Mouse (Mus musculus): Measurements from ENCODE around the gene Tmed1. TPM values are rescaled to one million over a fixed set of nuclear protein-coding genes. Genes with fewer than 3 reads are reported as not detected.
"Not testable (repeated sequence)": the region's sequence is repeated elsewhere in the genome, so short reads cannot be mapped to it uniquely, and the experiment has no call there.

The Tmed1 gene
- total RNA-seq, 1 experiment from 2014 or later, result 9.7 TPM

GRCm38 (mm10) chr9:21496308-21497049 lies 13.6 kb downstream of the Tmed1 start:
- no peak for ATAC-seq (replicated peaks in 1 of 2; ENCODE audit: insufficient read depth in 1 of 2, low FRiP score in 2 of 2, low TSS enrichment in 1 of 2, low read depth in 1 of 2, poor library complexity in 2 of 2, severe bottlenecking in 2 of 2)

- ATAC-seq (replicated peaks in 1 of 2; ENCODE audit: insufficient read depth in 1 of 2, low FRiP score in 2 of 2, low TSS enrichment in 1 of 2, low read depth in 1 of 2, poor library complexity in 2 of 2, severe bottlenecking in 2 of 2), result no peak
Observed at GRCm38 (mm10) chr9:21494726-21495125, 15.3 kb downstream of the Tmed1 start.

- no peak for ATAC-seq (replicated peaks in 1 of 2; ENCODE audit: insufficient read depth in 1 of 2, low FRiP score in 2 of 2, low TSS enrichment in 1 of 2, low read depth in 1 of 2, poor library complexity in 2 of 2, severe bottlenecking in 2 of 2)
Observed at GRCm38 (mm10) chr9:21493907-21494306, 16.1 kb downstream of the Tmed1 start.

- ATAC-seq (replicated peaks in 1 of 2; ENCODE audit: insufficient read depth in 1 of 2, low FRiP score in 2 of 2, low TSS enrichment in 1 of 2, low read depth in 1 of 2, poor library complexity in 2 of 2, severe bottlenecking in 2 of 2), result no peak
Observed at GRCm38 (mm10) chr9:21490696-21491095, 19.4 kb downstream of the Tmed1 start.

- not testable (repeated sequence) for ATAC-seq (replicated peaks in 1 of 2; ENCODE audit: insufficient read depth in 1 of 2, low FRiP score in 2 of 2, low TSS enrichment in 1 of 2, low read depth in 1 of 2, poor library complexity in 2 of 2, severe bottlenecking in 2 of 2)
Observed at GRCm38 (mm10) chr9:21488246-21488645, 21.8 kb downstream of the Tmed1 start.

GRCm38 (mm10) chr9:21484065-21484464 lies 26.0 kb downstream of the Tmed1 start:
- no peak for ATAC-seq (replicated peaks in 1 of 2; ENCODE audit: insufficient read depth in 1 of 2, low FRiP score in 2 of 2, low TSS enrichment in 1 of 2, low read depth in 1 of 2, poor library complexity in 2 of 2, severe bottlenecking in 2 of 2)

GRCm38 (mm10) chr9:21477707-21478106 lies 32.3 kb downstream of the Tmed1 start:
- no peak for ATAC-seq (replicated peaks in 1 of 2; ENCODE audit: insufficient read depth in 1 of 2, low FRiP score in 2 of 2, low TSS enrichment in 1 of 2, low read depth in 1 of 2, poor library complexity in 2 of 2, severe bottlenecking in 2 of 2)

- ATAC-seq (replicated peaks in 1 of 2; ENCODE audit: insufficient read depth in 1 of 2, low FRiP score in 2 of 2, low TSS enrichment in 1 of 2, low read depth in 1 of 2, poor library complexity in 2 of 2, severe bottlenecking in 2 of 2), result no peak
Observed at GRCm38 (mm10) chr9:21472913-21473312, 37.1 kb downstream of the Tmed1 start.

GRCm38 (mm10) chr9:21469032-21470024 lies 40.7 kb downstream of the Tmed1 start:
- ATAC-seq (replicated peaks in 1 of 2; ENCODE audit: insufficient read depth in 1 of 2, low FRiP score in 2 of 2, low TSS enrichment in 1 of 2, low read depth in 1 of 2, poor library complexity in 2 of 2, severe bottlenecking in 2 of 2), result peak in 1 of 2 experiments; percentile 73; a peak in 1 of 4 replicates

GRCm38 (mm10) chr9:21464565-21464928 lies 45.5 kb downstream of the Tmed1 start:
- not testable (repeated sequence) for ATAC-seq (replicated peaks in 1 of 2; ENCODE audit: insufficient read depth in 1 of 2, low FRiP score in 2 of 2, low TSS enrichment in 1 of 2, low read depth in 1 of 2, poor library complexity in 2 of 2, severe bottlenecking in 2 of 2)

- no peak for ATAC-seq (replicated peaks in 1 of 2; ENCODE audit: insufficient read depth in 1 of 2, low FRiP score in 2 of 2, low TSS enrichment in 1 of 2, low read depth in 1 of 2, poor library complexity in 2 of 2, severe bottlenecking in 2 of 2)
Observed at GRCm38 (mm10) chr9:21463766-21464564, 46.1 kb downstream of the Tmed1 start.

- ATAC-seq (replicated peaks in 1 of 2; ENCODE audit: insufficient read depth in 1 of 2, low FRiP score in 2 of 2, low TSS enrichment in 1 of 2, low read depth in 1 of 2, poor library complexity in 2 of 2, severe bottlenecking in 2 of 2), result peak; percentile 30 to 49; a peak in 3 of 4 replicates
Observed at GRCm38 (mm10) chr9:21463138-21463590, 46.9 kb downstream of the Tmed1 start.

- no peak for ATAC-seq (replicated peaks in 1 of 2; ENCODE audit: insufficient read depth in 1 of 2, low FRiP score in 2 of 2, low TSS enrichment in 1 of 2, low read depth in 1 of 2, poor library complexity in 2 of 2, severe bottlenecking in 2 of 2)
Observed at GRCm38 (mm10) chr9:21460400-21460940, 49.6 kb downstream of the Tmed1 start.

GRCm38 (mm10) chr9:21458821-21459220 lies 51.2 kb downstream of the Tmed1 start:
- ATAC-seq (replicated peaks in 1 of 2; ENCODE audit: insufficient read depth in 1 of 2, low FRiP score in 2 of 2, low TSS enrichment in 1 of 2, low read depth in 1 of 2, poor library complexity in 2 of 2, severe bottlenecking in 2 of 2), result no peak

Data from hematopoietic stem cell, adult 5-6 weeks (primary cell).